Mouse (Mus musculus): ENCODE results near the gene Tram2.

- TF ChIP-seq CTCF (IDR thresholded peaks at IDR 0.05; ENCODE audit: low read depth), result no peak
- no peak for TF ChIP-seq EP300 (IDR thresholded peaks at IDR 0.05; ENCODE audit: low read depth)
Observed at GRCm38 (mm10) chr1:21029000-21029399, 50.0 kb downstream of the Tram2 start.
